In the genomic region with DNA sequence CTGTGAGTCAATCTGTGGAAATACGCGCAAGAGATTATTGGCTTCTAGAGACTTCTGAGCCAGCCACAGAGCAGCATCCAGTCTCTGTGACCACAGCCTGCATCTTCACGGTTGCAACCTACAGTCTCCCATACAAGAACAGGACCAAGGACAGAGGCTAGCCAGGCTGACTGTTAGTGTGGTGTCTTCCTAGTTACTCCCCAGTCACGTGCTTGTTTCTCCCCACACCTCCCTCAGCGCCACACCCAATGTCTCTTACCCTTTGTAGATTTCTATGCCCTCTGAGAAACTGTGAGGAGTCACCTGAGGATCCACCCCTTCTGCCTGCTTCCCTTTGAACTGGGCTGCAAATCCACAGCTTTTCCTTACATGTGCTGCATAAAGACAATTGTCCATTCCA, we compare ENCODE assay signal across 26 mouse cellular contexts.
"Had no signal": no experiment of that assay in that cellular context is flagged by ENCODE, and none has a peak within 500 bp of the region (broad histone marks: within the 10 kb centered on the region; RNA-seq: fewer than 3 reads in every experiment).

No protein-coding gene starts in this region.

- H3K4me2 ChIP-seq: heart, embryonic 11.5 days; heart, embryonic 13.5 days; heart, embryonic 15.5 days; hindbrain, embryonic 13.5 days; hindbrain, embryonic 15.5 days; kidney, embryonic 15.5 days; limb, embryonic 13.5 days; limb, embryonic 15.5 days; liver, embryonic 12.5 days had no signal

- H3K4me3 ChIP-seq: heart, adult 2 months; heart, embryonic 13.5 days; heart, embryonic 15.5 days; hindbrain, embryonic 13.5 days; hindbrain, embryonic 15.5 days; kidney, embryonic 15.5 days; limb, embryonic 13.5 days; limb, embryonic 15.5 days; liver, embryonic 12.5 days had no signal

- H3K4me1 ChIP-seq: heart, embryonic 15.5 days; hindbrain, embryonic 15.5 days; kidney, embryonic 15.5 days; liver, embryonic 12.5 days had no signal

- DNase-seq: gastrocnemius, postnatal 14 days; gastrocnemius, postnatal 36 days; heart, adult 11 months; heart, adult 2 months; heart, postnatal 14 days; heart, postnatal 36 days; kidney, adult 11 months; kidney, adult 2 months; kidney, adult 9 months; kidney, postnatal 14 days; kidney, postnatal 36 days; layer of hippocampus, adult 9-11 months; layer of hippocampus, postnatal 36 days; left cerebral cortex, postnatal 4 days had no signal

- ATAC-seq: hindbrain, postnatal 0 days; intestine, embryonic 16.5 days; liver, embryonic 12.5 days had no signal

- H3K27ac ChIP-seq: heart, adult 2 months; heart, embryonic 13.5 days; heart, embryonic 15.5 days; hindbrain, embryonic 13.5 days; hindbrain, embryonic 15.5 days; hindbrain, postnatal 0 days; kidney, embryonic 15.5 days; kidney, postnatal 0 days; limb, embryonic 13.5 days; limb, embryonic 15.5 days; liver, embryonic 12.5 days had no signal

- H3K9me3 ChIP-seq: heart, embryonic 13.5 days; heart, embryonic 15.5 days; hindbrain, embryonic 13.5 days; hindbrain, embryonic 15.5 days; kidney, embryonic 15.5 days; limb, embryonic 13.5 days; limb, embryonic 15.5 days; liver, embryonic 12.5 days had no signal

- H3K27me3 ChIP-seq: heart, embryonic 13.5 days; heart, embryonic 15.5 days; hindbrain, embryonic 13.5 days; hindbrain, embryonic 15.5 days; kidney, embryonic 15.5 days; limb, embryonic 13.5 days; limb, embryonic 15.5 days; liver, embryonic 12.5 days had no signal

- H3K9ac ChIP-seq: heart, embryonic 13.5 days; heart, embryonic 15.5 days; hindbrain, embryonic 13.5 days; hindbrain, embryonic 15.5 days; kidney, embryonic 15.5 days; limb, embryonic 13.5 days; limb, embryonic 15.5 days; liver, embryonic 12.5 days had no signal
